Mouse (Mus musculus): ENCODE measurements around the gene Zscan10.

The Zscan10 gene

DNA sequence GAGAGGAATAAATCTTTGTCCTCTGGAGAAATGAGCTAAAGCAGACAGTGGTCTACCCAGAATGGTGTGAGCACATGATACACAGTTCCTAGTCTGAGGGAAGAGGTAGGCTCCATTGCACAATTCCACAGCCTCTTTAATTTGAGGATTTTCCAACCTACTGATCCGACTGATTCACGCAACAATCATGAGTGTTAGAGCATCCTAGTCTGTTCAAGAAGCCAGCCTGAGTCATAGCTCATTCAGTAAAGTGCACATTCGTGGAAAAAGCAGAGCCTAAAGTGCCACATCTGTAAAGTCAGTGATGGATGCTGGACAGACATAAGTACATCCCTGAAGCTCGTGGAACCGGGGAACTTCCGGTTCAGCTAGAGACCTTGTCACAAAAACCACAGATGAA lies 50.7 kb downstream of the Zscan10 start:
- no peak for DNase-seq (ENCODE audit: low read depth, low spot score)

DNA sequence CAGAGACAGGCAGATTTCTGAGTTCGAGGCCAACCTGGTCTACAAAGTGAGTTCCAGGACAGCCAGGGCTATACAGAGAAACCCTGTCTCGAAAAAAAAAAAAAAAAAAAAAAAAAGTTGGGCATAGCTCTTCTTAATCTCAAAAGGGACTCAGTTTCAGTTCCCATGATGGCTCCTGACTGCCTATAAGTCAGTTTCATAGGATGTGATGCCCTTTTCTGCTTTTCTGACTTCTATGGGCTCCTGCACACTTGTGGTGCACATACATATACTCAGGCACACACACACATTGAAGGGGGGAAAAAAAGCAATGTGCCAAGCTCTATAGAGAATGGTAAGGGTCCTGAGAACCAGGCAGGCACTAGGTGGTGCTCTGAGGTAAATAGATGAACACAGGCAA lies 52.7 kb downstream of the Zscan10 start:
- DNase-seq (ENCODE audit: low read depth, low spot score), result no peak

DNA sequence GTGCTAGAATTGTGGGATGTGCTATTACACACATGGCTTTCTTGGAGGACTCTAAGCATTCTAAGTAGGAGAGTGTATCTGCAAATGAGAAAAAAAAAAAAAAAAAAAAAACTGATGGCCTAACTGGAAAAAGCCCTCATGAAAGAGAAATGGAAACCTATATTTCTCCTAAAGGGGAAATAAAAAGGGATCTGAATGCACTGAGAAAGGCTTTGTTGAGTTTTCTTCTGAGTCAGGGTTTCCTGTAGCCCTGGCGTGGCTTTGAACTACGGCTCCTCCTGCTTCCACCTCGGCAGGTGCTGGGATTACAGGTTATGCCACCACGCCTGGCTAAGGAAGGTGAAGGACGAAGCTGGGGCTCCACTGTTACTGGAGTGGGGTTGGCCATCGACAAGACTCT lies 53.3 kb downstream of the Zscan10 start:
- no peak for DNase-seq (ENCODE audit: low read depth, low spot score)

DNA sequence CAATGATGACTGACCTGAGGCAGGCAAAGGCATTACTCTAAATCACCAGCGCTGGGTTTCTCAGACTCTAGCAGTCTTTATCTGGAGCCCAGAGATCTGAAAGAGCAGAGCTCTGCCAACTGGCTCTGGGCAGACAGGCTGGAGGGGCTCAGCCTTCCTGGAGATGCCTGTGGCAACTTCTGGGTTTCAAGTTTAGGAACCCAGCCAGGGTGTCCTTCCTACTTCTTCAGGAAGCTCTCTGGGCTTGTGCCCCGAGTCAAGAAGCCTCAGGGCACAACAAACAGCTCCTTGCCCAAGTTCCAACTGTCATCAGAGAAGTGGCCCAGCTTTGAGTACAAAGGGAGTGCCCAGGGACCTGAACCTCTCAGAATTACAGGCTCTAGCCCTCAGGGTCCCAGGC lies 53.8 kb downstream of the Zscan10 start:
- no peak for DNase-seq (ENCODE audit: low read depth, low spot score)

DNA sequence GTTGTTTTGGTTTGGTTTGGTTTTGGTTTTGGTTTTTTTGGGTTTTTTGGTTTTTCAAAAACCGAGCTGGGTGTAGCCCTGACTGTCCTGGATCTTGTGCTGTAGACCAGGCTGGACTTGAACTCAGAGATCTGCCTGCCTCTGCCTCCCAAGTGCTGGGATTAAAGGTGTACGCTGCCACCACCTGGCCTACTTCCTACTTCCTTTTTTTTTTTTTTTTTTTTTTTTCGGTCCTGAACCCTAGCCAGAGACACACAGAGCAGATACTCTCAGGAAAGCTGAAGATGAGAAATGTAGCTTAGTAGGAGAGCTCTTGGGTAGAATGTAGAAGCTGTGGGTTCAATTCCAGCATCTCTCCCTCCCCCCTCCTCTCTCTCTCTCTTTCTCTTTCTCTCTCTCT lies 57.8 kb downstream of the Zscan10 start:
- DNase-seq (ENCODE audit: low read depth, low spot score), result no peak

DNA sequence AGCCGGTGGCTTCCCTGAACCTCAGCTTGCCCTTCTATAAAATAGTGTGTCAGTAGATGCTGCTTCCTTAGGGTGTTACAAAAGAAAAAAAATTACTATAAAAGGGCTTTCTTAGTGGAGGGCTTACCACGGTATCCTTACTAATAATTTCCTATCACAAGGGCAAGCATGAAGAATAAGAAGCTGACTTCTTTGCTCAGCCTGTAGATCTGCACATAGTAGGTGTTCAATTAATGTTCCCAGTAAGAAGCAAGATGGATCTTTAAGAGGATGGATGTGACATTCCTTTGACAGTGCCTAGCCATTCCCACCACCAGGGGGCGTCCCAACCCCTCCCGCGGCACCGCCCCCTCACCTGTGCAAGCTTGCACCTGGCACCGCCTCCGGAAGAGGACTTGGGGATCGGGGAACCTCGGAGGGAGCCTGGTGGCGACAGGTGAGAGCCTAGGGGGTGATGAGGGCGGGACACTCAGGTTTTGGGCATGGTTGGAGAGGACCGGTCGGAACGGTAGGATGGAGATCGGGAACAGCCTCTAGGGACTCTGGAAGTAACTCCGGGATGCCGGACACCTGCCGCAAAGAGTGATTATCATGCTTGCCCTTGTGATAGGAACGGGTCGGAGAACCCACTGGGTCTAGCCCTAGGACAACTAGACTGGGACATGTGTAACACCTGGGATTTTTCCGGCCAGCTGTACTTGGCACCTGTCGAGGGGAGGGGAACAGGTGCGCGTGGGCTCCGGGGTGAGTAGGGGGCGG lies 59.6 kb downstream of the Zscan10 start, which contains the start of gene Bicdl2:
Gene Bicdl2 (plus strand): TSS at position 390 of the 759 bp plus-strand sequence.
- DNase-seq (ENCODE audit: low read depth, low spot score), result no peak

Data from retina, adult 2 months (tissue).